Mouse (Mus musculus): ENCODE results near the gene Zic1.

The Zic1 gene

DNA sequence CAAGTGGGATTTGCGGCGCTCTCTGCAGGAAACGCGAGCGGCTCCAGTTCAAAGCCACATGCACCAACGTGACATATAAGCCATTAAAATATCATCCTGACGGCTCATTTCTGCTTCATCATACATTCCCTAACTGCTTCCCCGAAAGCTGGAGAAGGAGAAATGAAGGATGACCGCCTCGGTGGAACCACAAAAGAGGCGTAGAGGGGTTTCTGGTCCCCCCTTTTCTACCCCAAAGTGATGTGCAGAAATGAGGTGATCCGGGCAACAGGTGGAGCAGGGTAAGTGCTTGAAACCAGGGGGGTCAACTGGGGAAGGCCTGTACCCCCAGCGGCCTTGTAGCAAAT is 3.3 kb upstream of the Zic1 start:
- no peak for DNase-seq (ENCODE audit: low spot score in 2 of 2)

DNA sequence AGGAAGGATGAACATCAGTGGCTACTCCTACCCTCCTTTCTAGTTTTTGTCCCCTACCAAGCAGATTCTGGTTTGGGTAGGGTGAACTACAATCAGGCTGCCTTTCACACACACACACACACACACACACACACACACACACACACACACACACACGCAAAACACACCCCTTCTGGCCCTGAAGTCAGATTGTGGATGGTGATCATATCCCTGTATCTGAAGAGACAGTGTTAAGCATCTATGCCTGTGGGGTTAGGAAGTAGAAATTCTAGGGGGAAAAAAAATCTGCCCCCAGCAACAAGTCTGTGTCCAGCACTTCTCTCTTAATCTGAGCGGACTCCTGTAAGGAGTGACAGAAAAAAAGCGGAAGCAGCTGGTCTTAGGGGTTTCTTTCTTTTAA is 2.5 kb upstream of the Zic1 start:
- DNase-seq (ENCODE audit: low spot score in 2 of 2) = no peak

DNA sequence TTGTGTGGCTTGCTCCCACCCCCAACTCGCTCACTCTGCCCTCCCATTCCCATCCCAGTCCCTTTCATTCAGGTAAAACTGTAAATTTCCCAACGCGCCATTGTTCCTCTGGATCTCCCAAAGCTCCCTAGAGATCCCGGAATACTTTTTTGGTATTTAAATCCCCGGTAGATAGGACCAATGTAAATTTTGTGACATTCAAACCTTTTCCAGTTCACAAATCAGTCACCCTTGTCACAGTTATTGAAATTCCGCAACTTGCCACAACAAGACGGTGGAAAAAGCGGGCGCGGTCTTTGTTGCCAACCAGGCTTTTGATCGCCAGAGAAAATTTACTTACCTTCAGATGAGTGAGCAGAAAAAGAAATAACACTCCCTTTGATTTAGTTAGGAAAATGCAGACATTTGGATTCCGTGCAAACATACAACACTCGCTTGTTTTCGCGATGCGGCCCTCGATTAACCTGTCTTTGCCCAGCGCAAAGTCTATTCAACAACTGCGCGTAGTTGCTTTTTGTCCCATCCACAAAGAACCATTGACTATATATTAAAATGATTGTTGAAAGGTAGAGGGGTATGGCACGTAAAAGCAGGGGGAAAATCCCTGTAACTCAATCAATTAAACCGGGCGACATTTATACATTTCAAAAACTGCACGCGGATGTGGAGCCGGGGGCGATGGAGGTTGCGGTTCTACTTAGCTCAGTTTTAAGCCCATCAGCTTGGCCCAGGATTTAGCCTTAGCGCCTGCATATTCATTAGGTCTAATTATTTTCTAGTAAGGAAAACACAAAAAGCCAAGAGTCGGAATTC is 1.6 kb upstream of the Zic1 start:
- no peak for DNase-seq (ENCODE audit: low spot score in 2 of 2)

DNA sequence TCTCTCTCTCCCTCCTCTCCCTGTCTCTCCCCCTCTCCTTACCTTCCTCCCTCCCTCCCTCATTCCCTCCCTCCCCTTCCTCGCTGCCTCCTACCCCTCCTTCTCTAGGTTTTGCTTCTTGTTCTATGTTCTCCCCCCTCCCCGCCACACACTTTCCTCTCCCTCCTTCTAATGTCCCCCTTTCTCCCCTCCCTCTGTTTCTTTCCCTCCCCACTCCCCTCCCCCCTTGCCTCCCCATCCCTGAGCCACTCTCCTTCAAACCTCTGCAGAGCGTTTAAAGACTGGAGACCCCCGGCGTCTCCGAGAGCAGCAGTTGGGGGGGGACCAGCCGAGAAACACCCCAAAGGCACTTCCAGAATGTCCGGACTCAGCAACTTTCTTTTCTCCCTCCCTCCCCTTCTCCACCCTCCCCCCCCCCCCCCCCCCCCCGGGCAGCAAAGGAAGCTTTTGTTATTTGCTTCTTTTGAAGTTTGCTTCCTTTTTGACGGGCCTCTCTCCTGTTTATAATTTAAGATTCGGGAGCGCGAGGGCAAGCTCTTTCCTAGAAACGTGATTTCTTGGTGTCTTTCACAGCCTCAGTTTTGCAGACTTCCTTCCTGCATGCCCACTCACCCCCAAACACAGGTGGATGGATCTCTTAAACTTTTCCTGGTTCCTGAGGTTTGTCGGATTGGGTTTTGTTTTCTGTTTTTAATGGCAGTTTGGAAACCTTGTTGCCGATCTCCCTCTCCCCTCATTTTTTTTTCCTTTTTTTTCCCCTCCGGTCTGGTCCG is 802 bp upstream of the Zic1 start:
- DNase-seq (ENCODE audit: low spot score in 2 of 2) = no peak

- no peak for DNase-seq (ENCODE audit: low spot score in 2 of 2)
Observed at GRCm38 (mm10) chr9:91364971-91365501, 574 bp downstream of the Zic1 start.

GRCm38 (mm10) chr9:91364127-91364970 is 1.3 kb downstream of the Zic1 start:
- no peak for DNase-seq (ENCODE audit: low spot score in 2 of 2)

GRCm38 (mm10) chr9:91363814-91364126 is 1.8 kb downstream of the Zic1 start:
- no peak for DNase-seq (ENCODE audit: low spot score in 2 of 2)

GRCm38 (mm10) chr9:91363011-91363730 is 2.4 kb downstream of the Zic1 start:
- DNase-seq (ENCODE audit: low spot score in 2 of 2) = no peak

- DNase-seq (ENCODE audit: low spot score in 2 of 2) = no peak
Observed at GRCm38 (mm10) chr9:91361856-91362601, 3.6 kb downstream of the Zic1 start, which contains the start of gene Zic4. TSS of gene Zic4 (plus strand) at chr9:91362413.

GRCm38 (mm10) chr9:91361033-91361855 is 4.4 kb downstream of the Zic1 start:
- DNase-seq (ENCODE audit: low spot score in 2 of 2) = no peak

GRCm38 (mm10) chr9:91360151-91361032 is 5.2 kb downstream of the Zic1 start:
- DNase-seq (ENCODE audit: low spot score in 2 of 2) = no peak

- DNase-seq (ENCODE audit: low spot score in 2 of 2) = no peak
Observed at GRCm38 (mm10) chr9:91358851-91359687, 6.5 kb downstream of the Zic1 start.

DNA sequence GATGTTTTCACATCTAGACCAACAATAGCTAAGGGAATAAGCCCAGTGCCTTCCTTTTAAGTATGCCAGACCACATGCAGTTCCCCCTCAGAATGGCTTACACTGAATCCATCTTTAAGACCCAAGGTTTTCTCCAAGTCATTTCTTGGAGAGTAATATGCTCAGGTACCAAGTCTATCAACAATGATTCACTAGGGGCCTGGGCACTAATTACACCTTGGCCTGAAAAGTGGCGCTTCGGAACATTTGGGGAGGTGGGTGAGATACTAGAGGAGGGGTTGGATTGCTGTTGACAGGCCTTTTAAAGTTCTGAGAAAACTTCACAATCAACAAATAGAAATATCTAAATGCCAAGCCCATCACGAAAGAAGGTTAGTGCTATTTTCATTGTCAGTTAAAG is 8.3 kb downstream of the Zic1 start:
- no peak for DNase-seq (ENCODE audit: low spot score in 2 of 2)

- no peak for DNase-seq (ENCODE audit: low spot score in 2 of 2)
Observed at GRCm38 (mm10) chr9:91356353-91356740, 9.3 kb downstream of the Zic1 start.

- no peak for DNase-seq (ENCODE audit: low spot score in 2 of 2)
Observed at GRCm38 (mm10) chr9:91355629-91356352, 9.8 kb downstream of the Zic1 start.

GRCm38 (mm10) chr9:91355270-91355589 is 10.4 kb downstream of the Zic1 start:
- no peak for DNase-seq (ENCODE audit: low spot score in 2 of 2)

Data from urinary bladder, postnatal 4 days (tissue).